Mouse (Mus musculus) intestine, embryonic 14.5 days (tissue): Measurements from ENCODE around the gene Ghdc. TPM values are rescaled to one million over a fixed set of nuclear protein-coding genes. Genes with fewer than 3 reads are reported as not detected.

Source experiments
- polyA plus RNA-seq: library from polyadenylated mRNA; unstranded; fragments of >200 nt; fragmentation: Nextera tagmentation; extraction: Ambion mirVana; gene quantifications from 2 replicates; pipeline ENCODE4 v1.2.1, GENCODE M21; 2014

Gene Ghdc
- polyA plus RNA-seq, 1 experiment from 2014 or later: 3.5 TPM

Other genes with a start within 250 kb of the Ghdc start
- gene Acly, start 243.0 kb downstream of the Ghdc start, polyA plus RNA-seq: 164 and 177 TPM in 2 replicates
- 0.46 and 0.69 TPM in 2 replicates for gene Ttc25, start 225.3 kb downstream of the Ghdc start, polyA plus RNA-seq
- gene Cnp, start 196.1 kb downstream of the Ghdc start, polyA plus RNA-seq: 34.7 and 39.2 TPM in 2 replicates
- gene Nkiras2, start 151.7 kb downstream of the Ghdc start, polyA plus RNA-seq: 71.9 and 72.1 TPM in 2 replicates
- gene Dnajc7, start 150.8 kb downstream of the Ghdc start, polyA plus RNA-seq: 61.7 and 70.5 TPM in 2 replicates
- 0.26 TPM in 1 of 2 replicates, not detected in the other for gene Zfp385c, start 78.5 kb downstream of the Ghdc start, polyA plus RNA-seq
- 2.2 and 2.4 TPM in 2 replicates for gene Dhx58, start 66.7 kb downstream of the Ghdc start, polyA plus RNA-seq
- 55.5 and 60.0 TPM in 2 replicates for gene Kat2a, start 58.5 kb downstream of the Ghdc start, polyA plus RNA-seq
- gene Hspb9, start 57.1 kb downstream of the Ghdc start, polyA plus RNA-seq: 0.78 and 0.96 TPM in 2 replicates
- 61.2 and 63.0 TPM in 2 replicates for gene Rab5c, start 32.7 kb downstream of the Ghdc start, polyA plus RNA-seq
- gene Kcnh4, start 11.0 kb downstream of the Ghdc start, polyA plus RNA-seq: 0.27 and 0.41 TPM in 2 replicates
- gene Hcrt, start 8.0 kb downstream of the Ghdc start, polyA plus RNA-seq: not detected in 2 replicates
- 27.0 and 27.8 TPM in 2 replicates for gene Stat5b, start 79.8 kb upstream of the Ghdc start, polyA plus RNA-seq
- 5.3 and 5.5 TPM in 2 replicates for gene Stat5a, start 88.4 kb upstream of the Ghdc start, polyA plus RNA-seq
- gene Stat3, start 168.6 kb upstream of the Ghdc start, polyA plus RNA-seq: 36.6 and 42.9 TPM in 2 replicates
- gene Cavin1, start 199.9 kb upstream of the Ghdc start, polyA plus RNA-seq: 99.3 and 102 TPM in 2 replicates
- gene Atp6v0a1, start 238.5 kb upstream of the Ghdc start, polyA plus RNA-seq: 30.6 and 32.5 TPM in 2 replicates